Mouse (Mus musculus) activated CD4-positive, CD25-positive, alpha-beta regulatory T cell, adult 4 months (primary cell): ENCODE measurements at regions not wholly inside any gene's neighbourhood (a gene's known extent, or its start where the extent isn't known, plus 50 kb on each side); places are given as distances from the start of the nearest gene placed in this dataset.
"Not testable (repeated sequence)": the region's sequence is repeated elsewhere in the genome, so short reads cannot be mapped to it uniquely, and the experiment has no call there.

Experiments
- ATAC-seq: one replicate; pipeline ENCODE4 v1.8.0; 2017

- ATAC-seq: no peak
Observed at GRCm38 (mm10) chr15:52406156-52406885, 1478.4 kb upstream of the Gm7489 start.

- ATAC-seq: no peak
Observed at GRCm38 (mm10) chr15:52412869-52413771, 1471.6 kb upstream of the Gm7489 start.

- no peak for ATAC-seq
Observed at GRCm38 (mm10) chr15:52425976-52426375, 1458.7 kb upstream of the Gm7489 start.

DNA sequence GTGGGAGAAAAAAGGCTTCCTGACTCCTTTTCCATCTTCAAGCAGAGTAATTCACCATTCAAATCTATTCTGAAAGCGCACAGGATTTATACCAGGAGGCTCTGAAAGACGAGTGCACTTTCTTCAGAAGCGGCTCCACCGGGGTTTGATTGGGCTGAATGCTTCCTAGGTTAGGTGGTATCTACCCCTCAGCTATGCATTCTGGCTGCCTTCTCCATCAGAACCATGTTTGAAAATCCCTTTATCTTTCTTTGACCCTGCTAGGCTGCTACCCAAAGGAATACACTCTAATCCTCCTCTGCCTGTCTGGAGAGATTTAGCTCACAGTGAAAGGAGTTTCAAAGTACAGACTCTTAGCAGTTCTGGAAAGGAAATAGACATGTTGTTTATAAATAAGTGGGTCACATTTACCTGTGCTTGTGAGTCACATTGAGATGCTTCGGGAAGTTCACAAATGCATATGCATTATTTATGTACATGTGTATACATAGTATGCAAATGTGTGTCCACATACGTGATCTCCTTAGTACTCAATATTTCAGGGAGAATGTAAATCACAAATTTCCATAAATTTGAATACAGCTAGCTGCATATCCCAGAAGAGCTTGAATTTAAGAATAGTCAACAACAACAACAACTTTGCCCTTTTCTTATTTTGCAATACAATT is 1454.1 kb upstream of the Gm7489 start:
- no peak for ATAC-seq

GRCm38 (mm10) chr15:52433639-52434038 is 1451.1 kb upstream of the Gm7489 start:
- ATAC-seq: no peak

GRCm38 (mm10) chr15:52438403-52438802 is 1446.3 kb upstream of the Gm7489 start:
- no peak for ATAC-seq

GRCm38 (mm10) chr15:52458782-52459181 is 1425.9 kb upstream of the Gm7489 start:
- ATAC-seq: no peak

- no peak for ATAC-seq
Observed at GRCm38 (mm10) chr15:52459315-52459714, 1425.4 kb upstream of the Gm7489 start.

GRCm38 (mm10) chr15:52464226-52465138 is 1420.2 kb upstream of the Gm7489 start:
- no peak for ATAC-seq

DNA sequence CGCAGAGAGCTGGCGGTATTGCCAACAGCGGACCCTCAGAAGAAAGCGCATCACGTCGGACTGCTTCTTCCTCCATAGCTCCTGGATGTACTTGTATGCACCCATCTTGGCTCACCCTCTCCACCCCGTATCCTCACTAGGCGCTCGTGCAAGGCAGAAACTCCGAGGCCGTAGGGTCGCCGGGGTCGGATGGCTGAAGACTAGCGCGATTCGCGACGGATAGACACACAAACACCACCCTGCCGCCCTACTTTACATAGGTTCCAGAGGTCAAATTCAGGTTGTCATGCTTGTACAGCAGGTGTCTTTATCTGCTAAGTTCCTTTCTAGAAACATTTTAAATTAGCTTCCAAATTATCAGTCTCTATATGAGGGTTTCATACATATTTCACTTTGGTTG is 1406.6 kb upstream of the Gm7489 start:
- ATAC-seq: not testable (repeated sequence)

DNA sequence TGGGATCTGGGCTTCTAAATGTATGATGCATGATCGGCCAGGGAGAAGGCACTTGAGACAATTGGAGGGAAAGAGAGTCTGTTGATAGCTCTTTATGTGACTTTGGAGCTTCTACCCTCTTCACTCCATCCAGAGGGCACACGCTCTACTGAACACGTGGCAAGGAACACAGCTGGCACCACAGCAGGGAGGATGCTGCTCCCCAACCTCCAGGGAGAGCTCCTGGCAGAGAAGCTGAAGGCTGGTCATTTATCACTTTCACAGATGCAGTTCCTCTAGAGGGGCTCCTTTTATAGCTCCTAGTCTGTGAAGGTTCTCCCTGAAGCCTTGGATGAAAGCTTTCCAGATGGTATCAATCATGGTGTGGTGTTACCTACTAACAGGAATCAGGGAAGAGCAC is 1403.9 kb upstream of the Gm7489 start:
- no peak for ATAC-seq

DNA sequence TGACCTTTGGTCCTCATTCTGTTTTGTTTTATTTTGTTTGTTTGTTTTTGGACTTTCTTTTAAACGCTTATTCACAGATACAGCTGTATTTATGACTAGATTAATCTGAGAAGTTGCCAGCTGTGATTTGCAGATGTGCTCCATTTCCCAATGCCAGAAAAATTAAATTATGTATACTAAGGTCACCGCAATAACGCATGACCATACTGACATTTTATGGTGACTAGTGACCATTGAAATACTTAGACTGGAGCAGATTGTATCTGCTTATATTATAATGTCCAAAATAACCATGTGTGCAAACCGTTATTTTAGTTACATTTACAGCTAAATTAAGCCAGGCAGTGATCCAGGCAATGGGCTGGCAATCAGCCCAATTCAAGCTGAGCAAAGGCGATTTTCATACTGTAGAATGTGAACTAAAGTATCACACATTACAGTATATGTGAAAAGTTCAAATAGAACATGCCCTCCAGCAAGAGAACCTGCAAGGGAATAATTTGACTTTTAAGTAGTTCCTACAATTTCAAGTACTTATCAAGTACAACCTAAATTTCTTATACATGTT is 1401.0 kb upstream of the Gm7489 start:
- ATAC-seq: no peak

DNA sequence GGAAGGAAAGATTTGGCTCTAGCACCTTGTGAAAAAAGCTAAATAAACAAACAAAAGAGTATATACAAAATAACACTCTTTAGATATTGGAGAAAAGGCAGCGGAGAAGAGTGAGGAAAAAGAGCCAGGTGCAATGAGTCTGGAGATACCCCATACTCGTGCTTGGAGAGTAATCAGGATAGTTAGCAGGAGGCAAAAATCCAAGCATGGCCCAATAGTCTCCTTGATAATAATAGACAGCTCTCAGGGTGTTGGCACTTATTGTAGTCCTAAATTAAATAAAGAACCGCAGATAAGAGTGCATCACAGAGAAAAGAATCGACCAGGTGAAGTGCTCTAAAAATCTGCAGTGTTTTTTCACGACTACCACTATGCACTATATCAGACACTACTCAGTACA is 1400.4 kb upstream of the Gm7489 start:
- ATAC-seq: no peak

DNA sequence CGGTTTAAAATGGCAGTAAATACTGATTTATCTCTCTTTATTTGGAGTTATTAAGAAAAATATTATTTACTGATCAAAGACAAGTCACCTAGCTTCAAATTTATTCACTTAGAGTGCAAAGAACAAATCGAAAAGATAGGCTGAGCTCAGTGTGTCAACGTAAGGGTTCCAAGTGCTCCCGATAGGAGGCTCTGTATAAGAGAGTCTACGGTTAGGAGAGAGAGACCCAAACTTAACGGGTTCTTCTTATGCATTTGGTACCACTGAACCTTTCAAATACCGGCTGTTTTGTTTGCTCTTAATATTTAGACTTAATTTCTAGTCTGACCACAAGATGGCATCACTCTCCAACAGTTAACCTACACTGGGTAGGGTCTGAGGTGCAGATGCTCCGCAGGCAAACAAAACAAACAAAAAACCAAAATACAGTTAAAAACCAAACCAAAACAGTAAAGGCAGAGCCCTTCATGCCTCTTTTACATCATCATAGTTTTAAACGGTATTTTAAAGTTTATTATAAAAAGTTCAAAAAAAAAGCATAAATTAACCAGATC is 1379.4 kb upstream of the Gm7489 start:
- ATAC-seq: no peak

DNA sequence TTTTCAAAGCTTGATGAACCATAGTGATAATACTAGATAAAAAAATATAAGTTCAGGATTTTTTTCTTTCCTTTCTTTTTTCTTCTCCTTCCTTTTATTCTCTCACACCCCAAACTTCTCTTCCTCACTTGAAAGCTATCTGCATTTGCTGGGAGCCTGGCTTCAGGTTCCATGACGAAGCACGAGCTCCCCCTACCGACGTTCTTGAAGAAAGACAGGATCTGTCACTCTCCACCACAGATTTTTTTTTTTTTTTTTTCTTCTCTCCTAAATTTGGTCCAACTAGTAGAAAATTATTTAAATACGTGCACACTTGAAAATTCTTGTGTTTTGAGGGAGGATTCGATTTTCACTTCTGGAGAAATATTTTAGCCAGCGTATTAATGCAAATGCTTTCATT is 1377.8 kb upstream of the Gm7489 start:
- no peak for ATAC-seq

DNA sequence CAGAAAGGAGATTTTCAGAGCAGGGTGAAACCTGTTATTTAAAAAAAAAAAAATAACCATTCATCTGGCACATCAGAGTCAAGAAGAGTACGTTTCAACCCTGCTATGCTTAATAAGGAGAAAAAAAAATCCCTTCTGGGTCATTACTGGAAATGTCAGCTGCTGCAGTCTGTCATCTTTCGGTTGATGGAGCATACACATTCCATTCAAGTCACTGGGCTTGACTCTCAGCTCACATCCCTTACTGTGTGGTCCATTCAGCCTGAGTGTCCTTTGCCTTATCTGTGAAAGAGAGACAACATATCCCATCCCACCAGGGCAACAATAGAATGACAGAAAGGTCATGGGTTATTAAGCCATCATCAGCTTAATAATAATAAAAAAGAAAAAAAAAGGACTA is 1376.1 kb upstream of the Gm7489 start:
- ATAC-seq: no peak

DNA sequence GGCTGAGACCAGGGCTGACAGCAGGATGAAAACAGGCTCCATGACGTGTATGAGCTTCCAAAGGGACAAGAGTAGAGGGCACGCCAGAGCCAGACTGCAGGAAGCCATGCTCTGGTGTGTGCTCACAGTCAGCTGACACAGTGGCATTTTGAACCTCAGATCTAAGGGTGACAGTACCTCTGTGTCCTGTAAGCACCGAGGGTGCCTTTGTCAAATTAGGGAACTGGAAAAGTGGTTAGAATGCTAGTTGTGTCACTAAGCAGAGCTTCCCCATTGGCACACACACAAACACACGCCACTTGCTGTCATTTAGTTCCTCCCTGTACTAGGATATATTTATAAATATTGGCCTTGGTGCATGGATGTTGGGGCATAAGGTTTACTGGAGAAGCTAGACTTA is 1374.6 kb upstream of the Gm7489 start:
- ATAC-seq: no peak

DNA sequence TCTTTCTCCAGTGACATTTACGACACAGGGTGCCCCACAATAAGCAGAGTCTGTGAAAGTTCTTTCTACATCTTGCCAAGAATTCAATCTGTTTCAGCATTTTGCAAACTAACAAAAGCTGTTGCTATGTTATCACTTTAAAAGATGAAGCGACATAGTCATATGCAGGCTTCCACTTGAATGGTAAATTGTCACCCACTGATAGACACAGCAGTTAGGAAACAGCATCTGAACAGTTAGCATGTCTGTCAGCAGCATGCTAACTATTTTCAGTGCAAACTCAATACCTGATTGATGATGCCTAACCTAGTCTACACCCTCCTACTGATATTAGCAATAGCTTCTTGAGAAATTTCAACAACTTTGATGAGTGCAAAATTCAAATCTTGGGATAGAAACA is 1348.1 kb upstream of the Gm7489 start:
- no peak for ATAC-seq

DNA sequence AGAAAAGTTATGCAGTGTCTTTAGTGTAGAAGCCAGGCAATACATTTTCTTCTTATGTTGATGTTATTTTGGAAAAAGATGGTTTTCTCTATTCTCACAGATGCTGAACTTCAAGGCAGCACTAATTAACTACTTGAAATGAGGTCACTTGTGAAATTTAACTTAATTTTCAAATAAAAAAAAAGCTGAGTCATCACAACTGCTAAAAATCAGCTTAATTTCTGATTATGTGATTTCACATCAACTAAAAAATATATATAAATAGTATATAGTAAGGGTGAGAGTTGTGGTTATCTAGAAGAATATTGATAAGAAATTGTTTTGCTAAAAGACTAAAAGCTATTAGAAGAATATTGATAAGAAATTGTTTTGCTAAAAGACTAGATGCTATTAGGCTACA is 1326.0 kb upstream of the Gm7489 start:
- ATAC-seq: no peak

DNA sequence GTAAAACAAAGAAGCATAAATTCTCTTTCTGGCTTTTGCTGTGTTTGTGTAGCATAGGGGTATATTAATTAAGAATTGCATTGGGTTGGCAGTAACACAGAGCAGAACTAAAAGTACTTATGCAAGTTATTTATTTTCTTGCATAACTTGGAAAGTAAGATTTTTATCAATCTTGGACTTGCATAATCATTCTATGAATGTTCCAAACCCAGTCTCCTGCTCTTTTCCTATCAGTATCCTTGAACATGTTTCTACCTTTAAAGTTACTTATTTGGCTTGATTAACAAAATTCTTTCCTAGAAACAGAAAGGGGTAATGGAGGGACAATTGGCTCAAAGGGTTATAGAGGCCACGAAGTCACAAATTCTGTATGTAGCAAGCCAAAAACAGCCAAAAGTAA is 1320.6 kb upstream of the Gm7489 start:
- ATAC-seq: no peak

- ATAC-seq: peak; percentile 24
Observed at GRCm38 (mm10) chr15:52565449-52565851, 1319.3 kb upstream of the Gm7489 start.

- ATAC-seq: peak; percentile 71
Observed at GRCm38 (mm10) chr15:52570256-52570655, 1314.5 kb upstream of the Gm7489 start.
